In genomic region chr10:95561616-95562015, GRCm38 (mm10) we compare ENCODE assay signal across 8 mouse cellular contexts. TPM values are rescaled to one million over a fixed set of nuclear protein-coding genes. Genes with fewer than 3 reads are reported as not detected.
A peak's percentile ranks its signal among the peaks of the same experiment; 100 is the strongest.
DNase-seq lines count a peak whose midpoint lies in the region; ATAC-seq and TF ChIP-seq lines count a peak whose summit lies in the region.

No protein-coding gene starts in this region.

- peaks cover 4% of the 10 kb centered on the region; the same call in 1 of the 2 replicates for H3K36me3 ChIP-seq in heart, embryonic 15.5 days
- no peaks in the 10 kb centered on the region for H3K36me3 ChIP-seq in hindbrain, embryonic 14.5 days (replicated peaks; ENCODE audit: control insufficient read depth, insufficient read depth)
- H3K36me3 ChIP-seq in midbrain, embryonic 14.5 days (ENCODE audit: control insufficient read depth, insufficient read depth, low read length) = 0 out of 2 replicates have a peak, but pooled peaks cover 3% of the 10 kb centered on the region

- peaks cover 44% of the 10 kb centered on the region for H3K4me1 ChIP-seq in heart, embryonic 15.5 days (replicated peaks)
- H3K4me1 ChIP-seq in bone marrow, adult 2 months (ENCODE audit: control insufficient read depth, insufficient read depth, low read length) = peaks cover 1% of the 10 kb centered on the region; the same call in 1 of the 2 replicates
- H3K4me1 ChIP-seq in hindbrain, embryonic 14.5 days (replicated peaks; ENCODE audit: control insufficient read depth, insufficient read depth, low read length) = peaks cover 20% of the 10 kb centered on the region
- H3K4me1 ChIP-seq in midbrain, embryonic 14.5 days (ENCODE audit: control insufficient read depth, insufficient read depth, low read length) = peaks cover 21% of the 10 kb centered on the region; the same call in 1 of the 2 replicates

- H3K4me2 ChIP-seq in heart, embryonic 15.5 days = peak overlapping the region; percentile 82
- peak overlapping the region; percentile 91 for H3K4me2 ChIP-seq in hindbrain, embryonic 14.5 days (replicated peaks)
- H3K4me2 ChIP-seq in midbrain, embryonic 14.5 days (ENCODE audit: low read length) = peak overlapping the region; percentile 86

- 38% methylated on average over 7 of the region's 7 CpGs for WGBS in heart, embryonic 15.5 days
- 67% methylated on average over 7 of the region's 7 CpGs for WGBS in bone marrow, adult 2 months
- 50% methylated on average over 7 of the region's 7 CpGs for WGBS in hindbrain, embryonic 14.5 days
- 46% methylated on average over 7 of the region's 7 CpGs for WGBS in midbrain, embryonic 14.5 days

- peak overlapping the region; percentile 92 for H3K9ac ChIP-seq in heart, embryonic 15.5 days
- peak overlapping the region; percentile 92 for H3K9ac ChIP-seq in hindbrain, embryonic 14.5 days
- peak overlapping the region; percentile 20; the same call in 1 of the 2 replicates for H3K9ac ChIP-seq in midbrain, embryonic 14.5 days (replicated peaks; ENCODE audit: low read length)

- H3K27ac ChIP-seq in heart, embryonic 15.5 days = no peak overlapping the region
- H3K27ac ChIP-seq in bone marrow, adult 2 months (ENCODE audit: control insufficient read depth, insufficient read depth, low read depth, low read length, poor library complexity) = no peak overlapping the region
- no peak overlapping the region for H3K27ac ChIP-seq in hindbrain, embryonic 14.5 days
- H3K27ac ChIP-seq in midbrain, embryonic 14.5 days (replicated peaks; ENCODE audit: low read depth, low read length) = no peak overlapping the region

- TF ChIP-seq CTCF in bone marrow, adult 2 months (IDR thresholded peaks at IDR 0.05; ENCODE audit: control insufficient read depth, insufficient read depth, low read length) = no peak

- intact Hi-C loops in heart, postnatal 14 days (cut with DNase I) = no loop called here

- no peak for TF ChIP-seq POLR2A in bone marrow, adult 2 months (IDR thresholded peaks at IDR 0.05; ENCODE audit: borderline replicate concordance, control insufficient read depth, low read depth, low read length)

- no peak for ATAC-seq in heart, embryonic 15.5 days (replicated peaks; ENCODE audit: insufficient number of reproducible peaks, insufficient read depth, low FRiP score, low read depth)
- no peak for ATAC-seq in hindbrain, embryonic 14.5 days (ENCODE audit: low FRiP score)
- no peak for ATAC-seq in midbrain, embryonic 14.5 days (ENCODE audit: low FRiP score, low TSS enrichment)

- H3K27me3 ChIP-seq in heart, embryonic 15.5 days = no peaks in the 10 kb centered on the region
- no peaks in the 10 kb centered on the region for H3K27me3 ChIP-seq in hindbrain, embryonic 14.5 days (ENCODE audit: control insufficient read depth, insufficient read depth, low read length)
- H3K27me3 ChIP-seq in midbrain, embryonic 14.5 days (ENCODE audit: control insufficient read depth, insufficient read depth, low read length) = no peaks in the 10 kb centered on the region

- H3K4me3 ChIP-seq in heart, embryonic 15.5 days = peak overlapping the region; percentile 62
- peak overlapping the region; percentile 52 for H3K4me3 ChIP-seq in bone marrow, adult 2 months (replicated peaks; ENCODE audit: control insufficient read depth, low read depth, low read length)
- peak overlapping the region; percentile 96 for H3K4me3 ChIP-seq in hindbrain, embryonic 14.5 days (replicated peaks; ENCODE audit: low read length)
- H3K4me3 ChIP-seq in midbrain, embryonic 14.5 days (replicated peaks; ENCODE audit: low read depth, low read length) = peak overlapping the region; percentile 87

- H3K9me3 ChIP-seq in heart, embryonic 15.5 days (replicated peaks) = no peaks in the 10 kb centered on the region
- H3K9me3 ChIP-seq in hindbrain, embryonic 14.5 days (ENCODE audit: control insufficient read depth, low read length) = no peaks in the 10 kb centered on the region
- H3K9me3 ChIP-seq in midbrain, embryonic 14.5 days (ENCODE audit: control insufficient read depth, low read length) = no peaks in the 10 kb centered on the region

- DNase-seq in heart, postnatal 14 days = no peak
- DNase-seq in hindbrain, embryonic 14.5 days (ENCODE audit: low spot score) = no peak
- DNase-seq in midbrain, embryonic 14.5 days = no peak
- DNase-seq in ovary, postnatal 36 days (ENCODE audit: low spot score) = no peak
- DNase-seq in adrenal gland, adult 8-10 months = no peak
- DNase-seq in layer of hippocampus, postnatal 36 days = no peak

RNA-seq across cellular contexts. Expression of gene Nudt4, which starts 2.3 kb away (rescaled TPM):
- polyA plus RNA-seq in heart, embryonic 15.5 days (2015; fragmentation: Nextera tagmentation; extraction: Ambion mirVana) = 68.7 and 71.6 TPM in 2 replicates
- 100 to 1,000 TPM; 270 to 280 TPM for total RNA-seq in heart, postnatal 14 days (2021)
- polyA plus RNA-seq in bone marrow, adult 2 months (2011; ENCODE audit: insufficient read depth, insufficient read length, low replicate concordance, missing spikeins) = 89.7 and 95.9 TPM in 2 replicates
- 98.9 and 102 TPM in 2 replicates for polyA plus RNA-seq in hindbrain, embryonic 14.5 days (2014; fragmentation: Nextera tagmentation; extraction: Ambion mirVana)
- 64.9 and 80.0 TPM in 2 replicates for polyA plus RNA-seq in midbrain, embryonic 14.5 days (2014; fragmentation: Nextera tagmentation; extraction: Ambion mirVana)
- 100 to 1,000 TPM in 3 of 4 experiments, 10 to 100 TPM in 1; 94.5 to 230 (median 162) TPM for total RNA-seq in adrenal gland, adult 8-10 months (2022)
- 10 to 100 TPM; 73.9 to 74.5 TPM for total RNA-seq in layer of hippocampus, postnatal 36 days (2021)

RNA-seq across cellular contexts. Expression of gene Ube2n, which starts 46.7 kb away (rescaled TPM):
- 231 and 245 TPM in 2 replicates for polyA plus RNA-seq in heart, embryonic 15.5 days (2015; fragmentation: Nextera tagmentation; extraction: Ambion mirVana)
- 100 to 1,000 TPM in 1 of 2 experiments, 10 to 100 TPM in 1; 96.8 to 101 TPM for total RNA-seq in heart, postnatal 14 days (2021)
- 77.1 and 80.7 TPM in 2 replicates for polyA plus RNA-seq in bone marrow, adult 2 months (2011; ENCODE audit: insufficient read depth, insufficient read length, low replicate concordance, missing spikeins)
- 371 and 400 TPM in 2 replicates for polyA plus RNA-seq in hindbrain, embryonic 14.5 days (2014; fragmentation: Nextera tagmentation; extraction: Ambion mirVana)
- 341 and 383 TPM in 2 replicates for polyA plus RNA-seq in midbrain, embryonic 14.5 days (2014; fragmentation: Nextera tagmentation; extraction: Ambion mirVana)
- total RNA-seq in adrenal gland, adult 8-10 months (2022) = 100 to 1,000 TPM; 129 to 155 (median 138) TPM
- 100 to 1,000 TPM; 192 to 202 TPM for total RNA-seq in layer of hippocampus, postnatal 36 days (2021)

RNA-seq across cellular contexts. Expression of gene Mrpl42, which starts 59.9 kb away (rescaled TPM):
- 484 and 664 TPM in 2 replicates for polyA plus RNA-seq in heart, embryonic 15.5 days (2015; fragmentation: Nextera tagmentation; extraction: Ambion mirVana)
- 100 to 1,000 TPM; 369 to 371 TPM for total RNA-seq in heart, postnatal 14 days (2021)
- polyA plus RNA-seq in bone marrow, adult 2 months (2011; ENCODE audit: insufficient read depth, insufficient read length, low replicate concordance, missing spikeins) = 69.8 and 80.9 TPM in 2 replicates
- polyA plus RNA-seq in hindbrain, embryonic 14.5 days (2014; fragmentation: Nextera tagmentation; extraction: Ambion mirVana) = 261 and 297 TPM in 2 replicates
- 251 and 289 TPM in 2 replicates for polyA plus RNA-seq in midbrain, embryonic 14.5 days (2014; fragmentation: Nextera tagmentation; extraction: Ambion mirVana)
- 10 to 100 TPM; 80.4 to 93.6 (median 88.5) TPM for total RNA-seq in adrenal gland, adult 8-10 months (2022)
- 10 to 100 TPM; 71.7 to 76.5 TPM for total RNA-seq in layer of hippocampus, postnatal 36 days (2021)

Comparison
In these comparisons a context has a peak if more than half of its experiments do, and no peak if none do; other contexts are left out.
1. H3K9ac ChIP-seq: peak in every context shown above with its lines; median percentile 92 in heart, embryonic 15.5 days; 92 in hindbrain, embryonic 14.5 days; 20 in midbrain, embryonic 14.5 days.